In genomic region chr5:24401969-24402368, GRCm38 (mm10) we compare ENCODE assay signal across 17 mouse cellular contexts. TPM values are rescaled to one million over a fixed set of nuclear protein-coding genes. Genes with fewer than 3 reads are reported as not detected.
DNase-seq lines count a peak whose midpoint lies in the region; ATAC-seq and TF ChIP-seq lines count a peak whose summit lies in the region.
"Had no signal": no experiment of that assay in that cellular context is flagged by ENCODE, and none has a peak within 500 bp of the region (broad histone marks: within the 10 kb centered on the region; RNA-seq: fewer than 3 reads in every experiment).

No protein-coding gene starts in this region.

- TF ChIP-seq CTCF in hindbrain, postnatal 0 days (IDR thresholded peaks at IDR 0.05; ENCODE audit: low read depth) = no peak

- no peak overlapping the region for H3K4me2 ChIP-seq in lung, embryonic 16.5 days (ENCODE audit: low read depth, low read length)
- H3K4me2 ChIP-seq in hindbrain, postnatal 0 days (ENCODE audit: low read depth, low read length) = no peak overlapping the region
- H3K4me2 ChIP-seq: embryonic facial prominence, embryonic 15.5 days; forebrain, embryonic 12.5 days had no signal

- intact Hi-C loops in heart, postnatal 10 days (cut with DNase I) = no loop called here
- intact Hi-C loops in heart, postnatal 36 days (cut with DNase I) = no loop called here

- no peak overlapping the region for H3K4me3 ChIP-seq in lung, embryonic 16.5 days (ENCODE audit: low read length)
- H3K4me3 ChIP-seq in hindbrain, postnatal 0 days (ENCODE audit: low read length) = no peak overlapping the region
- H3K4me3 ChIP-seq: embryonic facial prominence, embryonic 15.5 days; forebrain, embryonic 12.5 days; heart, adult 2 months had no signal

- whole genome bisulfite sequencing in lung, embryonic 16.5 days = 69% methylated on average over 9 of the region's 9 CpGs
- 40% methylated on average over 9 of the region's 9 CpGs for WGBS in hindbrain, postnatal 0 days

- H3K9ac ChIP-seq in lung, embryonic 16.5 days (ENCODE audit: low read length) = no peak overlapping the region
- no peak overlapping the region for H3K9ac ChIP-seq in hindbrain, postnatal 0 days (replicated peaks; ENCODE audit: low read length)
- H3K9ac ChIP-seq: embryonic facial prominence, embryonic 15.5 days; forebrain, embryonic 12.5 days had no signal

- peak; percentile 16 for DNase-seq in cerebellum, adult 9-10 months
- DNase-seq in cerebellum, adult 11-12 months = no peak
- peak; percentile 41 to 50 for DNase-seq in heart, postnatal 10 days
- no peak for DNase-seq in heart, postnatal 36 days
- no peak for DNase-seq in lung, postnatal 10 days
- DNase-seq in hindbrain, postnatal 0 days (ENCODE audit: low spot score) = peak; percentile 66
- DNase-seq in testis, postnatal 10 days (ENCODE audit: low spot score) = no peak
- DNase-seq: adrenal gland, postnatal 36 days; heart, adult 2 months; kidney, adult 9 months had no signal

- ATAC-seq in lung, embryonic 16.5 days (ENCODE audit: low read depth) = peak; percentile 20; the same call in 1 of the 2 replicates
- peak; percentile 67 for ATAC-seq in hindbrain, postnatal 0 days
- ATAC-seq: activated CD4-positive, CD25-positive, alpha-beta regulatory T cell, adult 4 months had no signal

- H3K27ac ChIP-seq in lung, embryonic 16.5 days (ENCODE audit: low read length) = no peak overlapping the region
- no peak overlapping the region for H3K27ac ChIP-seq in hindbrain, postnatal 0 days
- H3K27ac ChIP-seq: embryonic facial prominence, embryonic 15.5 days; forebrain, embryonic 12.5 days; heart, adult 2 months; macrophage had no signal

- H3K27me3 ChIP-seq in lung, embryonic 16.5 days (ENCODE audit: control insufficient read depth, insufficient read depth, low read depth, low read length) = no peaks in the 10 kb centered on the region
- no peaks in the 10 kb centered on the region for H3K27me3 ChIP-seq in hindbrain, postnatal 0 days (ENCODE audit: insufficient read depth, low read length)
- H3K27me3 ChIP-seq: embryonic facial prominence, embryonic 15.5 days; forebrain, embryonic 12.5 days had no signal

- peaks cover 11% of the 10 kb centered on the region for H3K36me3 ChIP-seq in lung, embryonic 16.5 days (ENCODE audit: control insufficient read depth, insufficient read depth, low read length)
- H3K36me3 ChIP-seq in hindbrain, postnatal 0 days (ENCODE audit: insufficient read depth, low read length) = peaks cover 6% of the 10 kb centered on the region

- H3K9me3 ChIP-seq in lung, embryonic 16.5 days (ENCODE audit: control insufficient read depth, low read length) = no peaks in the 10 kb centered on the region
- H3K9me3 ChIP-seq in hindbrain, postnatal 0 days (ENCODE audit: low read length) = no peaks in the 10 kb centered on the region
- H3K9me3 ChIP-seq: embryonic facial prominence, embryonic 15.5 days; forebrain, embryonic 12.5 days had no signal

- no peaks in the 10 kb centered on the region for H3K4me1 ChIP-seq in lung, embryonic 16.5 days (replicated peaks; ENCODE audit: control insufficient read depth, insufficient read depth, low read length)
- H3K4me1 ChIP-seq in hindbrain, postnatal 0 days (ENCODE audit: insufficient read depth, low read length) = no peaks in the 10 kb centered on the region
- H3K4me1 ChIP-seq: embryonic facial prominence, embryonic 15.5 days; forebrain, embryonic 12.5 days had no signal

RNA-seq across cellular contexts. Expression of gene Abcb8, which starts 8.5 kb away (rescaled TPM):
- 10 to 100 TPM; 85.0 to 88.5 TPM for total RNA-seq in heart, postnatal 10 days (2021)
- 10 to 100 TPM; 83.7 to 84.9 TPM for total RNA-seq in heart, postnatal 36 days (2021)
- 48.0 and 51.4 TPM in 2 replicates for polyA plus RNA-seq in lung, embryonic 16.5 days (2015; fragmentation: Nextera tagmentation; extraction: Ambion mirVana)
- 63.2 and 90.6 TPM in 2 replicates for total RNA-seq in hindbrain, postnatal 0 days (2014; rRNA removed)
- polyA plus RNA-seq in hindbrain, postnatal 0 days (2015; fragmentation: Nextera tagmentation; extraction: Ambion mirVana) = 41.9 and 43.5 TPM in 2 replicates

RNA-seq across cellular contexts. Expression of gene Atg9b, which starts 10.0 kb away (rescaled TPM):
- total RNA-seq in heart, postnatal 10 days (2021) = under 1 TPM; 0.62 to 0.89 TPM
- under 1 TPM; 0.27 to 0.75 TPM for total RNA-seq in heart, postnatal 36 days (2021)
- 0.46 and 0.49 TPM in 2 replicates for polyA plus RNA-seq in lung, embryonic 16.5 days (2015; fragmentation: Nextera tagmentation; extraction: Ambion mirVana)
- 8.8 and 9.8 TPM in 2 replicates for total RNA-seq in hindbrain, postnatal 0 days (2014; rRNA removed)
- 5.1 and 6.1 TPM in 2 replicates for polyA plus RNA-seq in hindbrain, postnatal 0 days (2015; fragmentation: Nextera tagmentation; extraction: Ambion mirVana)

RNA-seq across cellular contexts. Expression of gene Asic3, which starts 11.2 kb away (rescaled TPM):
- total RNA-seq in heart, postnatal 10 days (2021) = under 1 TPM; 0.12 to 0.22 TPM
- total RNA-seq in heart, postnatal 36 days (2021) = not detected
- 0.19 TPM in 1 of 2 replicates, not detected in the other for polyA plus RNA-seq in lung, embryonic 16.5 days (2015; fragmentation: Nextera tagmentation; extraction: Ambion mirVana)
- 0.37 and 1.9 TPM in 2 replicates for total RNA-seq in hindbrain, postnatal 0 days (2014; rRNA removed)
- 0.58 and 1.3 TPM in 2 replicates for polyA plus RNA-seq in hindbrain, postnatal 0 days (2015; fragmentation: Nextera tagmentation; extraction: Ambion mirVana)
- total RNA-seq: hematopoietic stem cell, adult 5-6 weeks had no signal
- polyA plus RNA-seq: liver, embryonic 16.5 days; macrophage had no signal

RNA-seq across cellular contexts. Expression of gene Cdk5, which starts 21.4 kb away (rescaled TPM):
- 10 to 100 TPM; 21.5 to 25.0 TPM for total RNA-seq in heart, postnatal 10 days (2021)
- 10 to 100 TPM; 22.5 to 23.0 TPM for total RNA-seq in heart, postnatal 36 days (2021)
- 43.0 and 45.8 TPM in 2 replicates for polyA plus RNA-seq in lung, embryonic 16.5 days (2015; fragmentation: Nextera tagmentation; extraction: Ambion mirVana)
- total RNA-seq in hindbrain, postnatal 0 days (2014; rRNA removed) = 81.0 and 87.7 TPM in 2 replicates
- 151 and 158 TPM in 2 replicates for polyA plus RNA-seq in hindbrain, postnatal 0 days (2015; fragmentation: Nextera tagmentation; extraction: Ambion mirVana)

RNA-seq across cellular contexts. Expression of gene Slc4a2, which starts 21.7 kb away (rescaled TPM):
- total RNA-seq in heart, postnatal 10 days (2021) = 10 to 100 TPM; 49.2 to 52.4 TPM
- 10 to 100 TPM; 29.2 to 35.1 TPM for total RNA-seq in heart, postnatal 36 days (2021)
- 45.1 and 48.9 TPM in 2 replicates for polyA plus RNA-seq in lung, embryonic 16.5 days (2015; fragmentation: Nextera tagmentation; extraction: Ambion mirVana)
- 41.5 and 44.4 TPM in 2 replicates for total RNA-seq in hindbrain, postnatal 0 days (2014; rRNA removed)
- 17.1 and 17.8 TPM in 2 replicates for polyA plus RNA-seq in hindbrain, postnatal 0 days (2015; fragmentation: Nextera tagmentation; extraction: Ambion mirVana)

Comparison
In these comparisons a context has a peak if more than half of its experiments do, and no peak if none do; other contexts are left out.
1. DNase-seq: peak in cerebellum, adult 9-10 months (single experiment), heart, postnatal 10 days (2 of 2) and hindbrain, postnatal 0 days (single experiment); none in cerebellum, adult 11-12 months (single experiment), heart, postnatal 36 days (0 of 2), lung, postnatal 10 days (single experiment) and testis, postnatal 10 days (single experiment).